Mouse (Mus musculus): Measurements from ENCODE around the gene Olfr596.

DNA sequence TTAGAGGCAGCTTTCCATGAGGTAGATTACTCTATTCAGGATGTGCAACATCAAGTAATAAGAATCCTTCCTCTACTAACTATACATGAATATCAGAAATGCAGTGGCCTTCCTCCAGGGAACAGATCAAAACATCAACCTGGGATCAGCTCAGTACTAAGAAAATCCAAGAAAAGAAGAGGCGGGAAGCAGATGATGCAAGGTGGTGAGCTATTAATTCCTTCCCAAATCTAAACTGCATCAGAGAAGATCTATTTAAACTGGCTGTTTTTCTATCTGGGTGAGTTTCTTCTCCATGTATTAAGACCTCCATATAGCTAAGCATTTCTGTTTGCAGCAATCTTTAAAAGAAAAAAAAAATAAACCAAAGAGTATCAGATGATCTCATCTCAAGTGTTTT lies 30.2 kb downstream of the Olfr596 start, which contains the start of gene Olfr599:
- no peak for TF ChIP-seq POLR2A (IDR thresholded peaks at IDR 0.05; ENCODE audit: insufficient read depth, low read depth, low read length)
- no peak for TF ChIP-seq EP300 (IDR thresholded peaks at IDR 0.05; ENCODE audit: insufficient read depth, low read depth, low read length)

Measured in heart, adult 2 months (tissue).